Comparison of ENCODE assay signal across 14 mouse cellular contexts in the genomic region with DNA sequence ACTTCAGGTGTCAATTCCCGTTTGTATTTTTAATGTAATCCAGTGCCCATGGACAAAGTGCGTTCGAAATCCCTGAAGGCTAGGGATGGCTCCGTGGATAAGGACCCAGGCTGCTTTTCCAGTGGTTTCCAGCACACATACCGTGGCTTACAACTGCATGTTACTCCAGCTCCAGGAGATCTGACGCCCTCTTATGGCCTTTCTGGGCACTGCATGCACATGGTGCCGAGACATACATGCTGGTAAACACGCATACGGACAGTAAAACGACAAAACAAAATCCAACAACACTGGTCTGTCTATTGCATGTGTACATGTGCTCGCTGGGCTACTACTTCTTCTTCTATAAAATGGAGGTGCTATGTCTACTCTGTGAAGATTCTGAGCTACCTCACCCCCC.
DNase-seq lines count a peak whose midpoint lies in the region; ATAC-seq and TF ChIP-seq lines count a peak whose summit lies in the region.
"Had no signal": no experiment of that assay in that cellular context is flagged by ENCODE, and none has a peak within 500 bp of the region (broad histone marks: within the 10 kb centered on the region; RNA-seq: fewer than 3 reads in every experiment).

No protein-coding gene starts in this region.

- peaks cover 7% of the 10 kb centered on the region; the same call in 1 of the 2 replicates for H3K4me1 ChIP-seq in heart, postnatal 0 days (ENCODE audit: control insufficient read depth, insufficient read depth)
- H3K4me1 ChIP-seq in heart, embryonic 11.5 days (ENCODE audit: control insufficient read depth, insufficient read depth, low read length): peaks cover 14% of the 10 kb centered on the region
- no peaks in the 10 kb centered on the region for H3K4me1 ChIP-seq in lung, embryonic 14.5 days (ENCODE audit: insufficient read depth)
- no peaks in the 10 kb centered on the region for H3K4me1 ChIP-seq in G1E (ENCODE audit: insufficient read depth, low read depth, low read length)
- H3K4me1 ChIP-seq in embryonic facial prominence, embryonic 15.5 days: peaks cover 42% of the 10 kb centered on the region
- peaks cover 4% of the 10 kb centered on the region; the same call in 1 of the 2 replicates for H3K4me1 ChIP-seq in kidney, embryonic 14.5 days (ENCODE audit: control insufficient read depth, insufficient read depth, low read length)

- ATAC-seq in heart, postnatal 0 days (ENCODE audit: insufficient read depth, low read depth): no peak
- no peak for ATAC-seq in heart, embryonic 11.5 days (replicated peaks; ENCODE audit: insufficient number of reproducible peaks, low FRiP score, low TSS enrichment)
- no peak for ATAC-seq in lung, embryonic 14.5 days (ENCODE audit: insufficient read depth)
- no peak for ATAC-seq in G1E (ENCODE audit: extremely low read depth, insufficient number of reproducible peaks, low FRiP score, poor library complexity, severe bottlenecking)
- no peak for ATAC-seq in embryonic facial prominence, embryonic 15.5 days (ENCODE audit: insufficient number of reproducible peaks, low FRiP score, low TSS enrichment, low read depth)
- ATAC-seq in kidney, embryonic 14.5 days (ENCODE audit: low FRiP score, low TSS enrichment): no peak

- H3K4me3 ChIP-seq in heart, postnatal 0 days (ENCODE audit: low read depth, low read length): no peak overlapping the region
- H3K4me3 ChIP-seq in heart, embryonic 11.5 days (ENCODE audit: low read depth, low read length): no peak overlapping the region
- no peak overlapping the region for H3K4me3 ChIP-seq in lung, embryonic 14.5 days (ENCODE audit: low read depth, low read length)
- H3K4me3 ChIP-seq in G1E (ENCODE audit: low read depth, low read length): no peak overlapping the region
- no peak overlapping the region for H3K4me3 ChIP-seq in embryonic facial prominence, embryonic 15.5 days (replicated peaks)
- no peak overlapping the region for H3K4me3 ChIP-seq in kidney, embryonic 14.5 days (ENCODE audit: low read length)
- H3K4me3 ChIP-seq: lung, embryonic 15.5 days; neural tube, embryonic 13.5 days had no signal

- H3K27ac ChIP-seq in heart, postnatal 0 days (ENCODE audit: low read depth): no peak overlapping the region
- no peak overlapping the region; the same call in 1 of the 2 replicates for H3K27ac ChIP-seq in heart, embryonic 11.5 days (ENCODE audit: low read depth, low read length)
- no peak overlapping the region for H3K27ac ChIP-seq in lung, embryonic 14.5 days (ENCODE audit: low read depth)
- 0 out of 2 replicates have a peak overlapping the region, but pooled peaks have one; percentile 75 for H3K27ac ChIP-seq in embryonic facial prominence, embryonic 15.5 days (replicated peaks)
- no peak overlapping the region for H3K27ac ChIP-seq in kidney, embryonic 14.5 days (ENCODE audit: low read depth, low read length)
- H3K27ac ChIP-seq: lung, embryonic 15.5 days had no signal

- no peaks in the 10 kb centered on the region for H3K27me3 ChIP-seq in heart, postnatal 0 days (ENCODE audit: control insufficient read depth, insufficient read depth, low read length)
- no peaks in the 10 kb centered on the region for H3K27me3 ChIP-seq in heart, embryonic 11.5 days (ENCODE audit: control insufficient read depth, insufficient read depth, low read length)
- H3K27me3 ChIP-seq in lung, embryonic 14.5 days (ENCODE audit: insufficient read depth, low read length): no peaks in the 10 kb centered on the region
- H3K27me3 ChIP-seq in G1E (ENCODE audit: insufficient read depth, low read length): no peaks in the 10 kb centered on the region
- no peaks in the 10 kb centered on the region for H3K27me3 ChIP-seq in embryonic facial prominence, embryonic 15.5 days
- H3K27me3 ChIP-seq in kidney, embryonic 14.5 days (ENCODE audit: control insufficient read depth, insufficient read depth, low read length): no peaks in the 10 kb centered on the region
- H3K27me3 ChIP-seq: lung, embryonic 15.5 days; neural tube, embryonic 13.5 days had no signal

- DNase-seq in heart, postnatal 0 days (ENCODE audit: low spot score): no peak
- DNase-seq in lung, embryonic 14.5 days: no peak
- DNase-seq in lung, postnatal 14 days: no peak
- DNase-seq in G1E (ENCODE audit: low spot score): no peak
- DNase-seq in right cerebral cortex, postnatal 36 days (ENCODE audit: low spot score in 2 of 2): no peak
- DNase-seq: kidney, adult 18-20 months; layer of hippocampus, postnatal 36 days; right cerebral cortex, adult 18-20 months had no signal

- WGBS in heart, postnatal 0 days: 89% methylated on average over 11 of the region's 11 CpGs
- 86% methylated on average over 11 of the region's 11 CpGs for WGBS in heart, embryonic 11.5 days (ENCODE audit: insufficient replicate concordance)
- 94% methylated on average over 11 of the region's 11 CpGs for WGBS in lung, embryonic 14.5 days
- 92% methylated on average over 11 of the region's 11 CpGs for whole genome bisulfite sequencing in embryonic facial prominence, embryonic 15.5 days
- WGBS in kidney, embryonic 14.5 days: 96% methylated on average over 11 of the region's 11 CpGs

- no peaks in the 10 kb centered on the region for H3K9me3 ChIP-seq in heart, postnatal 0 days (replicated peaks; ENCODE audit: control insufficient read depth, low read length)
- no peaks in the 10 kb centered on the region for H3K9me3 ChIP-seq in heart, embryonic 11.5 days (replicated peaks; ENCODE audit: control insufficient read depth, low read length)
- no peaks in the 10 kb centered on the region for H3K9me3 ChIP-seq in lung, embryonic 14.5 days (ENCODE audit: low read depth, low read length)
- H3K9me3 ChIP-seq in G1E (replicated peaks): no peaks in the 10 kb centered on the region
- no peaks in the 10 kb centered on the region for H3K9me3 ChIP-seq in embryonic facial prominence, embryonic 15.5 days (replicated peaks)
- no peaks in the 10 kb centered on the region for H3K9me3 ChIP-seq in kidney, embryonic 14.5 days (ENCODE audit: control insufficient read depth, low read length)
- H3K9me3 ChIP-seq: lung, embryonic 15.5 days; neural tube, embryonic 13.5 days had no signal

- no peak overlapping the region for H3K4me2 ChIP-seq in heart, postnatal 0 days (ENCODE audit: low read depth, low read length)
- H3K4me2 ChIP-seq in heart, embryonic 11.5 days: no peak overlapping the region
- H3K4me2 ChIP-seq in lung, embryonic 14.5 days: no peak overlapping the region
- no peak overlapping the region for H3K4me2 ChIP-seq in embryonic facial prominence, embryonic 15.5 days (replicated peaks)
- H3K4me2 ChIP-seq in kidney, embryonic 14.5 days (replicated peaks; ENCODE audit: low read depth, low read length): no peak overlapping the region
- H3K4me2 ChIP-seq: lung, embryonic 15.5 days; midbrain, embryonic 11.5 days; neural tube, embryonic 13.5 days had no signal

- TF ChIP-seq CTCF in heart, postnatal 0 days (IDR thresholded peaks at IDR 0.05; ENCODE audit: low read depth): peak; percentile 16; the same call in 1 of the 2 replicates
- TF ChIP-seq CTCF in lung, embryonic 14.5 days (IDR thresholded peaks at IDR 0.05; ENCODE audit: low read depth): peak; percentile 46
- TF ChIP-seq CTCF in G1E (IDR thresholded peaks at IDR 0.05; ENCODE audit: low read depth, low read length): peak; percentile 29; the same call in 1 of the 2 replicates

- no peaks in the 10 kb centered on the region for H3K36me3 ChIP-seq in heart, postnatal 0 days (replicated peaks; ENCODE audit: control insufficient read depth, insufficient read depth, low read length)
- H3K36me3 ChIP-seq in heart, embryonic 11.5 days (ENCODE audit: control insufficient read depth, insufficient read depth, low read length): no peaks in the 10 kb centered on the region
- no peaks in the 10 kb centered on the region for H3K36me3 ChIP-seq in lung, embryonic 14.5 days (ENCODE audit: insufficient read depth)
- H3K36me3 ChIP-seq in G1E (replicated peaks): no peaks in the 10 kb centered on the region
- no peaks in the 10 kb centered on the region for H3K36me3 ChIP-seq in embryonic facial prominence, embryonic 15.5 days
- H3K36me3 ChIP-seq in kidney, embryonic 14.5 days (ENCODE audit: control insufficient read depth, insufficient read depth, low read length): no peaks in the 10 kb centered on the region
- H3K36me3 ChIP-seq: lung, embryonic 15.5 days; neural tube, embryonic 13.5 days had no signal

- TF ChIP-seq EP300 in heart, postnatal 0 days (IDR thresholded peaks at IDR 0.05; ENCODE audit: low read depth): no peak

- H3K9ac ChIP-seq in heart, postnatal 0 days (replicated peaks; ENCODE audit: low read depth, low read length): no peak overlapping the region
- no peak overlapping the region for H3K9ac ChIP-seq in heart, embryonic 11.5 days (ENCODE audit: low read depth, low read length)
- no peak overlapping the region for H3K9ac ChIP-seq in lung, embryonic 14.5 days
- H3K9ac ChIP-seq in embryonic facial prominence, embryonic 15.5 days: no peak overlapping the region
- no peak overlapping the region for H3K9ac ChIP-seq in kidney, embryonic 14.5 days (ENCODE audit: low read depth, low read length)
- H3K9ac ChIP-seq: lung, embryonic 15.5 days had no signal
